Mouse (Mus musculus): ENCODE results near the gene Adamts16. TPM values are rescaled to one million over a fixed set of nuclear protein-coding genes. Genes with fewer than 3 reads are reported as not detected.

The Adamts16 gene
- polyA plus RNA-seq, 1 experiment from 2014 or later = 0.20 TPM

DNA sequence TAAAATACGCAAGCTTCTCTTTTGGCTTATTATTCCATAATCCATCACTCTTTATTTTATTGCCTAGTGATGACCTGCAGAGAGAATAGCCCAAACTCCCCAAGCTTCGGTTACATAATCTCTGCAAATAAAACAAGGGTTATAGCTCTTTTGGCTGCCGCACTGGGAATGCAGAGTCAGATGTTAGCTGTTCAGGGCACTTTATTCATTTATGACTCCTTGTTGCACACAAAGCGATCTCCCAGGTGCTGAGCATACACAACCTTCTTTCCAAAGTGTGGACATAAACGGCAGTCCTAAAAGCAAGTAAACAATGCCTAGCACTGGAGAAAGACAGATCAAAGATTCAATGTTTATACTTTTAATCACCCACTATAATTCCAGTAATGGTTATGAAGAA, 16.3 kb downstream of the Adamts16 start:
- no peaks in the 10 kb centered on the region for H3K4me1 ChIP-seq
- H3K27me3 ChIP-seq = no peaks in the 10 kb centered on the region
- H3K27ac ChIP-seq = no peak overlapping the region
- H3K9me3 ChIP-seq = no peaks in the 10 kb centered on the region
- H3K36me3 ChIP-seq (replicated peaks) = no peaks in the 10 kb centered on the region
- H3K9ac ChIP-seq = no peak overlapping the region
- no peak overlapping the region for H3K4me2 ChIP-seq
- WGBS = 86% methylated on average over 5 of the region's 5 CpGs
- no peak for ATAC-seq (ENCODE audit: low FRiP score)
- H3K4me3 ChIP-seq (replicated peaks) = no peak overlapping the region

DNA sequence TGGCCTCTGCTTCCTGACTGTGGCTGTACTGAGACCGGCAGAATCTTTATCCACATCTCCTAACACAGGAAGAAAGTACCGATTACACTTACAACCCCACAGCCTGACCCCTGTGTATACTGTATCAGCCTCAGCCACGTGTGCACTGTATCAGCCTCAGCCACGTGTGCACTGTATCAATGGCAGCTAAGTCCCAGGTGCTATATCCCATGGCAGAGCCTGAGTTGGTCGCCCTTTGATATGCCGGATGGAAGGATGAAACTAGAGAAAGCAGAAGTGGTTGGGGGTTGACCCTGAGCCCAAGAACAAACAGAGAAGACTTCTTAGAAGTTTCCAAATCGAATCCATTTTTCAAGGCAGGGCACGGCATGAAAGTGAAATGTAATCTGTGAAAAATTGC, 17.9 kb downstream of the Adamts16 start:
- no peak overlapping the region for H3K4me3 ChIP-seq (replicated peaks)
- H3K4me1 ChIP-seq = no peaks in the 10 kb centered on the region
- no peak for ATAC-seq (ENCODE audit: low FRiP score)
- H3K9ac ChIP-seq = no peak overlapping the region
- no peak overlapping the region for H3K4me2 ChIP-seq
- no peaks in the 10 kb centered on the region for H3K27me3 ChIP-seq
- 70% methylated on average over 8 of the region's 8 CpGs for WGBS
- H3K9me3 ChIP-seq = no peaks in the 10 kb centered on the region
- no peak overlapping the region for H3K27ac ChIP-seq
- H3K36me3 ChIP-seq (replicated peaks) = no peaks in the 10 kb centered on the region

DNA sequence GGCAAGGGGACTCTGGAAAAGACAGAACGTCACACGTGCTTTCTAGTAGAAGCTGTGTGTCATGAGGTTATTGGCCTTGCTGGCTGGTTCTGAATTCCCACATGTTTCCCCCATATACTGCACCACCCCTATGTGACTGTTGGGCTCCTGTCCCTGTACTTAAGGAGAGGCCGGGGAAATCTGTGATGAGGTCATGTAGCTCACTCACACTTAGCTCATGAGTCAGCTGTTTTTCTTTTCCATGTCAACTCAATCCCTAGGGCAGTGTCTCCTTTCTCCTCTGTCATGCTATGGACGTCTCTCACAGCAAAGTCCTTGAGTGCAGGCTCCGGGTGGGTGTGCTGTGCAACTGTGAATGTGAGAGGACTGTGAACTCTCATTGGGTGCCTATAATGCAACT, 22.6 kb downstream of the Adamts16 start:
- H3K4me2 ChIP-seq = no peak overlapping the region
- no peak overlapping the region for H3K9ac ChIP-seq
- no peak overlapping the region for H3K27ac ChIP-seq
- H3K4me1 ChIP-seq = no peaks in the 10 kb centered on the region
- no peak for ATAC-seq (ENCODE audit: low FRiP score)
- no peak overlapping the region for H3K4me3 ChIP-seq (replicated peaks)
- 84% methylated on average over 5 of the region's 5 CpGs for WGBS
- no peaks in the 10 kb centered on the region for H3K27me3 ChIP-seq
- no peaks in the 10 kb centered on the region for H3K9me3 ChIP-seq
- no peaks in the 10 kb centered on the region for H3K36me3 ChIP-seq (replicated peaks)

DNA sequence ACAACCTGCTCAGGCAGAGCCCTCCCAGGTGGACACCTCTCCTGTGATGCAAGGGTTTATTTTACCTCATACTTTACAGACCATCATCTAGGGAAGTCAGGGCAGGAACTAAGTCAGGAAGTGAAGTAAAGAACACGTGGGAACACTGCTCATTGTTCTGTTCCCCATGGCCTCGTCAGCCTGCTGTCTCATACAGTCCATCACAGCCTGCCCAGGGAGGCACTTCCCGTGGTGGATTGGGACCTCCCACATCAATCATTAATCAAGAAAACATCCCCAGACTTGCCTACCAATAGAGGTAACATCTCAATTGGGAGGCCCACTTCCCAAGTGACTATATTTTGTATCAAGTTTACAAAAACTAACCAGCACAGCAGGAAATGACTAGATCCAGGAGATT, 27.2 kb downstream of the Adamts16 start:
- no peaks in the 10 kb centered on the region for H3K9me3 ChIP-seq
- H3K4me1 ChIP-seq = no peaks in the 10 kb centered on the region
- no peak for ATAC-seq (ENCODE audit: low FRiP score)
- H3K4me2 ChIP-seq = no peak overlapping the region
- no peak overlapping the region for H3K27ac ChIP-seq
- H3K36me3 ChIP-seq (replicated peaks) = no peaks in the 10 kb centered on the region
- no peak overlapping the region for H3K4me3 ChIP-seq (replicated peaks)
- no peaks in the 10 kb centered on the region for H3K27me3 ChIP-seq
- H3K9ac ChIP-seq = no peak overlapping the region
- WGBS = 62% methylated on average over 3 of the region's 3 CpGs

DNA sequence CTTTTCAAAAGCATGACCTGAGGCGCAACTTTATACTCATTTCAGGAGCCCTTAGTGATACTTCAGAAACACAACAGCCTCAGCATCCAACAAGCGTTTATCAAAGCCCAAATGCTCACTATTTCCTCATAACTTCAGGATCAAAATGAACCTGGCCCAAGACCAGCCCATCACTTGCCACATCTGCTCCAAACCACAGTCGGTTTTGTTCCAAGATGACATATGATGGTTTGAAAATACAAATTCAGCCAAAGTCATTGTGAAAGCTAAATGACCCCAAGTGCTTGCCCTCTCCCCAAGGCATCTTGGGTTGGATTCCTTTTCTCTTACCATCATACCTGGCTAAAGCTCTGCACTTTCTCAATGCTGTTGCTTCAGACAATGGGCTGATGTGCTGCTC, 36.1 kb downstream of the Adamts16 start:
- H3K27ac ChIP-seq = no peak overlapping the region
- H3K9me3 ChIP-seq = no peaks in the 10 kb centered on the region
- no peak overlapping the region for H3K9ac ChIP-seq
- WGBS = 94% methylated on average over 3 of the region's 3 CpGs
- H3K4me3 ChIP-seq (replicated peaks) = no peak overlapping the region
- no peak overlapping the region for H3K4me2 ChIP-seq
- no peaks in the 10 kb centered on the region for H3K36me3 ChIP-seq (replicated peaks)
- no peaks in the 10 kb centered on the region for H3K27me3 ChIP-seq
- H3K4me1 ChIP-seq = no peaks in the 10 kb centered on the region
- ATAC-seq (ENCODE audit: low FRiP score) = no peak

DNA sequence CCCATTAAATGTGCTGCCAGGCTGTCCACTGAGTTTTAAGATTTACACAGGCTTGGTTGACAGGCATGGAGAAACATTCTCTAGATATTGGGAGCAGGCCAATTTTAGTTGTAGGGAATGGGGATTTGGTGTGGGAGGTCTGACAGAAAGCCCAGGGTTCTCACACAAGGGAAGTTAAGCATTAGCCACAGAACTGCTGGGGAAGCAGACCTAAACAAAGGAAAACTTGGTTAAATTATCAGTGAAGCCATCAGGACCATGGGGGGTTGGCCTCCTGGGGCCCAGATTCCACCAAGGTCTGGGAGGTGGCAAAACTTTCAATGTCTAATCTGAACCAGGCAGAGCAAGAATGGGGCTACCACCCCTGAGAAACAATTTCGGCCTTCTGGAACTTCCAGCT, 38.8 kb downstream of the Adamts16 start:
- Histone ChIP-seq H3K4me3 (replicated peaks) (no peak overlapping the region), H3K4me2 (no peak overlapping the region), H3K27me3 (no peaks in the 10 kb centered on the region), H3K9me3 (no peaks in the 10 kb centered on the region), H3K36me3 (replicated peaks) (no peaks in the 10 kb centered on the region), H3K4me1 (no peaks in the 10 kb centered on the region), H3K27ac (no peak overlapping the region), H3K9ac (no peak overlapping the region)
- ATAC-seq (ENCODE audit: low FRiP score) = no peak
- 90% methylated on average over 1 of the region's 1 CpGs for WGBS

DNA sequence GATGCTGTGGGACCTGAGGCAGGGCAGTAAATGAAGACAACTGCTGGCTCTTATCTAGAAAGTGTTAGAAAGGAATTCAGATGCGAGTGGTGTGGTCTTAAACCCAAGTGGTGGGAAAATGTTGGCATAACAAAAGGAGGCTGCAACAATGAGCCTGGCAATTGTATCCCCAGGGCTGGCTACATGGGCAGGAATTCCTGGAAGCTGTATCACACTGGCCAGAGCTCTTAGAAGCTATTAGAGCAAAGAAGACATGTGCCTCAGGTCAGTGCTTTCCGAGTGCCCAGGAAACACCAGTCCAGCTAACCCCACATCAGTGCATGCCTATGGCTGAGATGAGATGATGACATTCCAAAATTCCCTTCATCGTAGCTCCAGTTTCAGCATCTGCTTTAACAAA, 42.3 kb downstream of the Adamts16 start:
- Histone ChIP-seq H3K4me1 (0 out of 2 replicates have a peak, but pooled peaks cover 3% of the 10 kb centered on the region), H3K36me3 (replicated peaks) (no peaks in the 10 kb centered on the region), H3K4me2 (no peak overlapping the region), H3K4me3 (replicated peaks) (no peak overlapping the region), H3K9ac (no peak overlapping the region), H3K27ac (no peak overlapping the region), H3K27me3 (no peaks in the 10 kb centered on the region), H3K9me3 (no peaks in the 10 kb centered on the region)
- no peak for ATAC-seq (ENCODE audit: low FRiP score)
- 75% methylated on average over 3 of the region's 3 CpGs for WGBS

DNA sequence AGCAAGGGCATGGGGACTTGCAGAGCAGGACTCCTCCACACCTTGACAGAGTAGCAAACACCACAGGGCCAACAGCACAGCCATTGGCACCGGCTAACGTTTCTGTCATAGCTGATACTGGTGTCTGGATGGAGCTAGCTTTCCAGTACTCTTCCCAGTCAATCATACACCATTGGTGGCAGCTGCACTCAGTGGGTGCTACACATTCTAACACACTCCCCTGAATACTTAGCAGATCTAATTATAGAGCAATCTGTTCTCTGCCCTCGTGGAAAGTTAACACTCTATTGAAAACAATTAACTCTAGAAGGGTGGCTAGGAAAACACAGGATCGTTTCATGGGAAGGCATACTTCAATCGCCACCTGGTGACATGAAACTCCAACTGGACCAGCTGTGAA, 43.2 kb downstream of the Adamts16 start:
- Histone ChIP-seq H3K9me3 (no peaks in the 10 kb centered on the region), H3K4me2 (no peak overlapping the region), H3K4me1 (0 out of 2 replicates have a peak, but pooled peaks cover 8% of the 10 kb centered on the region), H3K9ac (no peak overlapping the region), H3K36me3 (replicated peaks) (no peaks in the 10 kb centered on the region), H3K27me3 (no peaks in the 10 kb centered on the region), H3K4me3 (replicated peaks) (no peak overlapping the region), H3K27ac (no peak overlapping the region)
- ATAC-seq (ENCODE audit: low FRiP score) = no peak
- 67% methylated on average over 5 of the region's 5 CpGs for WGBS

DNA sequence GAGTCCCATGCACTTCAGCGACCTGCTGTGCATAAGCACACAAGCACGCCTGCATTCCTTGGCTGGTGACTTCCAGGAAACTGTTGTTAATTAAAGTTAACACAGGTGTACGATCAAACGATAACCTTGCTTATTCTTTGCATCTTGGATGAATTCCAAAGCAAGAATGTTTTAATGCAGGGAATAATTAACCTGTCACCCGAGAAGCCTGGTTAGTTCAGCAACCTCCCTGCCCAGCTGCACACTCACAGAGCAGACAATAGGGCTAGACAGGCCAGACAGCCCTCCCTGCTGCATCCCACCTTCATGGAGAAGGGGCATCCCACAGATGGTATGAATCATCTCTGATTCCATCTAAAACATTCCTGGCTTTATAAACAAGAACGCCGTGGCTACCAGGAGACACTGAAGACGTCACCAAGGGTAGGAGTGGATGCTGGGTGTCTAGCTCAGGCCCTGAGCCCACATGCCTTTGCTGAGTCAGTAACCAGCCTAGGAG, 47.5 kb downstream of the Adamts16 start:
- H3K4me1 ChIP-seq = 0 out of 2 replicates have a peak, but pooled peaks cover 8% of the 10 kb centered on the region
- WGBS = 57% methylated on average over 8 of the region's 8 CpGs

DNA sequence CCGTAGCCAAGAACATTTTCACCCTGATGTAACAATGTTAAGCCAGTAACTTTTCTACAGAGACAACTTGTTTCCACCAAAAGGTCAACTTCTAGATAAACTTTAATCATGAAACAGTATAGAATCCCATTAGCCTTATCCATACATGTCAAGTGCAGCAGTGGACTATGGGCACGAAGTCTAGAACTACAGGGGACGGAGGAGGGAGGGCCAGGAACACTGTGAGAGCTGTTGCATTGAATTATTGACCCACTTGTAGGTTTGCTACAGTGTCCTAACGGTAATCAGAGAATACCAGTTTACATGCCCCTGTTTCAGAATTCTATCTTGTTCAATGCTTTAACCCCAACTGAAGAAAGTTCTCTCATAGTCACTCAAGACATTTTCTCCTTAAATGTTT, 48.0 kb downstream of the Adamts16 start:
- no peak for ATAC-seq (ENCODE audit: low FRiP score)
- no peak overlapping the region for H3K4me2 ChIP-seq

More for the DNA sequence above, 47.5 kb downstream of the Adamts16 start:
- Histone ChIP-seq H3K4me3 (replicated peaks) (no peak overlapping the region), H3K27me3 (no peaks in the 10 kb centered on the region), H3K27ac (no peak overlapping the region), H3K9ac (no peak overlapping the region), H3K9me3 (no peaks in the 10 kb centered on the region), H3K36me3 (replicated peaks) (no peaks in the 10 kb centered on the region), H3K4me2 (no peak overlapping the region)
- no peak for ATAC-seq (ENCODE audit: low FRiP score)

DNA sequence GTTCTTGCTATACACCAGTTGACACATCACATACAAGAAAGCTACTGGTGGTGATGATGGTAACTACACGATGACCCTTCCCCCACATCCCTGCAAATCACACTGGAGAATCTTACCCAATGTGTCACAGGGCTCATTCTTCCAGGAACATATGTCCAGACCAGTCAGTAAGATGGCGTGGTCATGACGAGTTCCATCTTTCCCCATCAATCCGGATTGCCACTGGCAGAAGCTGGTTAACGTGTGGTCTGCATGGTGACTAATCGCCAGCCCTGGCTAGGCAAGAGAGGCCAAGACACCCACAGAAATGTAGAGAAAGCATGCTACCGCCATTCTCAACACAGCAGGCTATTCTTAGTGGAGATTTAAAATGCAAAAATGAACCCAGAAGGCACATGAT, 48.7 kb downstream of the Adamts16 start:
- H3K4me2 ChIP-seq = no peak overlapping the region
- 0 out of 2 replicates have a peak, but pooled peaks cover 8% of the 10 kb centered on the region for H3K4me1 ChIP-seq
- H3K4me3 ChIP-seq (replicated peaks) = no peak overlapping the region
- H3K9me3 ChIP-seq = no peaks in the 10 kb centered on the region
- no peak overlapping the region for H3K27ac ChIP-seq
- 93% methylated on average over 7 of the region's 7 CpGs for WGBS
- ATAC-seq (ENCODE audit: low FRiP score) = no peak
- no peaks in the 10 kb centered on the region for H3K27me3 ChIP-seq
- H3K36me3 ChIP-seq (replicated peaks) = no peaks in the 10 kb centered on the region
- H3K9ac ChIP-seq = no peak overlapping the region

More for the DNA sequence above, 48.0 kb downstream of the Adamts16 start:
- Histone ChIP-seq H3K9ac (no peak overlapping the region), H3K4me3 (replicated peaks) (no peak overlapping the region), H3K9me3 (no peaks in the 10 kb centered on the region), H3K27ac (no peak overlapping the region), H3K36me3 (replicated peaks) (no peaks in the 10 kb centered on the region), H3K27me3 (no peaks in the 10 kb centered on the region), H3K4me1 (0 out of 2 replicates have a peak, but pooled peaks cover 8% of the 10 kb centered on the region)
- 83% methylated on average over 4 of the region's 4 CpGs for WGBS

DNA sequence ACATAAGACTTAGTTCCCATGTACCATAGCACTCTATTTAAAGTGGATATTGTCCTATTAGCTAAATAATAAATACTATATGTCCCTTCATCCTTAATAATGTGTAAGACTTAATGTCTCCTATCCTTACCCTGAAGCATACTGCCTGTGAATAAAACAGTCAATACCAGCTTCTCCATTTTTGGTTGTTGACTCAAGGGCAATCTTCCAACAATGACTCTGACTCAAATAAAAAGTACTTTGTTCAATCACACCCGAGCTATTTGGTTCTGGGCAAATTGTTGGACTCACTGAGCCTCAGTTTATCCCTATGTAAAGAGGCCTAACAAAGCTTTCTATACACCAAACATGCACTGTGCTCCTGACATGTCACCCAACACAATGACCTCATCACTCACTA, 51.8 kb downstream of the Adamts16 start:
- Histone ChIP-seq H3K9ac (no peak overlapping the region), H3K4me2 (no peak overlapping the region), H3K36me3 (replicated peaks) (no peaks in the 10 kb centered on the region), H3K9me3 (no peaks in the 10 kb centered on the region), H3K4me1 (0 out of 2 replicates have a peak, but pooled peaks cover 8% of the 10 kb centered on the region), H3K4me3 (replicated peaks) (no peak overlapping the region), H3K27ac (no peak overlapping the region), H3K27me3 (no peaks in the 10 kb centered on the region)
- no peak for ATAC-seq (ENCODE audit: low FRiP score)
- 59% methylated on average over 1 of the region's 1 CpGs for WGBS

DNA sequence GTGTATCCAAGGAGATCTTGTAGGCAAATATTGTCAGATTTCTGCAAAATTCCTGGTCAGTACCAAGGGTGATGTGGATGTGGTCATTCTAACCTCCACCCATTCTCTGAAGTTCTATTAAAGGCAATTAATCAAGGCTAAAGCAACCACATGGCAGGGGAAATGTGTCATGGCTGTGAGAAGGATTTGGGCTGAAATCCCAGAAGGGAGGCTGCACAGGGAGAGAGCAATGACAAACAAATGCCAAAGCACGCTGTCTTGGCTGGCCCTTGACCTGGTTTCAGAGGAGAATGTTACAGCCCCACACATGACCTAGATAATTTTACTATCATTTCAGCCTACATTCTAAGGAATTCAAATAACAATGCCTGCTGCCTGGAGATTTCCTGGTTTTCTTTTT, 52.6 kb downstream of the Adamts16 start:
- Histone ChIP-seq H3K36me3 (replicated peaks) (no peaks in the 10 kb centered on the region), H3K4me1 (0 out of 2 replicates have a peak, but pooled peaks cover 1% of the 10 kb centered on the region), H3K4me2 (no peak overlapping the region), H3K27ac (no peak overlapping the region), H3K9ac (no peak overlapping the region), H3K4me3 (replicated peaks) (no peak overlapping the region), H3K27me3 (no peaks in the 10 kb centered on the region), H3K9me3 (no peaks in the 10 kb centered on the region)
- no peak for ATAC-seq (ENCODE audit: low FRiP score)
- 79% methylated on average over 1 of the region's 1 CpGs for WGBS
